Mouse (Mus musculus) embryonic facial prominence, embryonic 10.5 days (tissue): Measurements from ENCODE around the gene Ulk1. TPM values are rescaled to one million over a fixed set of nuclear protein-coding genes. Genes with fewer than 3 reads are reported as not detected.

Source experiments
- DNase-seq: peaks from one replicate; pipeline ENCODE4 v3.0.0-alpha.2; 2017; ENCODE audit warnings: low spot score
- H3K27ac ChIP-seq: fragments of 300-500 bp; sonication (generic); replicated peaks from 2 replicates; pipeline ENCODE4 v1.5.1; 2016; ENCODE audit warnings: mild to moderate bottlenecking
- H3K27me3 ChIP-seq: fragments of 300-500 bp; sonication (generic); replicated peaks from 2 replicates; pipeline ENCODE4 v1.6.1; 2016; ENCODE audit warnings: low read depth, mild to moderate bottlenecking; ENCODE audit not compliant: poor library complexity, severe bottlenecking
- H3K36me3 ChIP-seq: fragments of 300-500 bp; sonication (generic); replicated peaks from 2 replicates; pipeline ENCODE4 v1.6.1; 2016; ENCODE audit warnings: mild to moderate bottlenecking, moderate library complexity
- H3K4me1 ChIP-seq: fragments of 300-500 bp; sonication (generic); 2 replicates; pipeline ENCODE4 v1.6.1; 2016
- H3K4me3 ChIP-seq: fragments of 300-500 bp; sonication (generic); 2 replicates; pipeline ENCODE4 v1.5.1; 2016; ENCODE audit warnings: mild to moderate bottlenecking, moderate library complexity
- H3K9me3 ChIP-seq: fragments of 300-500 bp; sonication (generic); 2 replicates; pipeline ENCODE4 v1.6.1; 2016; ENCODE audit warnings: mild to moderate bottlenecking
- WGBS: fragments of 180-500 bp; shearing (Covaris S2); methylation state at CpG from one replicate; pipeline ENCODE4 v1.1.7; 2016; 5-methylcytosine and 5-hydroxymethylcytosine counted together
- polyA plus RNA-seq: library from polyadenylated mRNA; unstranded; fragments of >200 nt; fragmentation: Nextera tagmentation; extraction: Ambion mirVana; gene quantifications from 2 replicates; pipeline ENCODE4 v1.2.1, GENCODE M21; 2016

Ulk1 gene
- polyA plus RNA-seq, 1 experiment from 2014 or later = 27.4 TPM

DNA sequence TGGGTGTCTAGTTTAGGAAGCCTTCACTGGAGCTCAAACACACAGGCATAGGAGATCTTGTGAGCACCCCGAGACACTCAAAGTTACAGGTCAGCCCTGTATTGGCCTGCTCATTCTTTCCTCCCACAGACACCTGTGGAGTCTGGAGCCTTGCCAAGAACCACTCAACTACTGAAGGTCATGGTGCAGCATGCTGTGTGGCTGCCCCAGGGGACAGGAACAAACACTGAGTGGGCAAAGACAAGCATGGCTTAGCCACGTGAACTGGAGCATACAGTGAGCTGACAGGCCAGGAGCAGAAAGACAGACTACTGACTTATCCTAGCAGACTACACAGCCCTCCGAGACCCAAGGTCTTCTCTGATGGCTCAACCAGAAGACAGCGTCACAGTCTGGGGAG, 12.2 kb downstream of the Ulk1 start:
- no peak for DNase-seq
- WGBS = 92% methylated on average over 4 of the region's 4 CpGs
- no peak overlapping the region for H3K27ac ChIP-seq
- H3K4me1 ChIP-seq = no peaks in the 10 kb centered on the region; the same call in 1 of the 2 replicates
- H3K4me3 ChIP-seq = no peak overlapping the region
- no peaks in the 10 kb centered on the region for H3K9me3 ChIP-seq
- H3K36me3 ChIP-seq = peaks cover 100% of the 10 kb centered on the region
- H3K27me3 ChIP-seq = no peaks in the 10 kb centered on the region

DNA sequence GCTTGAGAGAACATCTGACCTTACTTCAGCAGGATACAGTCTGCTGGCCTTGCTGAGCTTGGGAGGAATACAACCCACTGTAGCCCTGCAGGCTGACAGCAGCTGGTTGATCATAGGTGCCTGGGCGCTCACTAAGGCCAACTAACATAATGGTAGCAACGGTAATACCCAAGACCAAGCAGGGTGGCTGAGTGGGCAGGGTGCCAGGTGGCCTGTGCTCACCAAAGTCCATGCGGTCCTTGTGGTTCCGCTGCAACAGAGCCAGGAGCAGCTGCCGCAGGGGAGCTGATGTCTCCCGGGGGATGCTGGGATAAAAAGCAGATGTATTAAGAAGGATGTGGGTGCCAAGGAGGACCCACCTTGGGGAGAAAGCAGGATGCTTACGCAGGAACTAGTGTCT, 15.5 kb downstream of the Ulk1 start:
- no peak for DNase-seq
- no peak overlapping the region for H3K27ac ChIP-seq
- no peak overlapping the region for H3K4me3 ChIP-seq
- H3K27me3 ChIP-seq = no peaks in the 10 kb centered on the region
- WGBS = 96% methylated on average over 7 of the region's 7 CpGs
- no peaks in the 10 kb centered on the region for H3K4me1 ChIP-seq
- peaks cover 100% of the 10 kb centered on the region for H3K36me3 ChIP-seq
- no peaks in the 10 kb centered on the region for H3K9me3 ChIP-seq

DNA sequence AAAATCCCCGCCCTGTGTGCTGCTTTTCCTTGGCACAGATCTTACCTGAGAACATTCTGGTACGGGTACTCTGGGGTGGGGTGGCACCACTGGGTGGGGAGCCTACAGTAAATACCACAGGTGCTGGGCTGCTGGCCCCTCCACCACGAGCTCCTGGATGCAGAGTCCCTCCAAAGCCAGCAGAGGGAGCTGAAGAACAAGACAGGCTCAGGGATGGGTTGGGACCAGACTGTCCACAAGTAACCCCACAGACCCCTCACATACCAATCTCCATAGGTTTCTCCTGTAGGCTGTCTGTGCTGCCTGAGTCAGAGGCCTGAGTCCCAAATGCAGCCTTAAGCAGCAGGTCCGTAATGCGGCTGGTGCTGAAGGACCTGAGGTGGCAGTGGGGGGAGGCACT, 21.2 kb downstream of the Ulk1 start:
- H3K9me3 ChIP-seq = no peaks in the 10 kb centered on the region
- peaks cover 95% of the 10 kb centered on the region for H3K36me3 ChIP-seq
- H3K4me3 ChIP-seq = no peak overlapping the region
- no peak overlapping the region for H3K27ac ChIP-seq
- 65% methylated on average over 5 of the region's 5 CpGs for WGBS
- DNase-seq = peak; percentile 53
- no peaks in the 10 kb centered on the region for H3K4me1 ChIP-seq
- H3K27me3 ChIP-seq = no peaks in the 10 kb centered on the region

DNA sequence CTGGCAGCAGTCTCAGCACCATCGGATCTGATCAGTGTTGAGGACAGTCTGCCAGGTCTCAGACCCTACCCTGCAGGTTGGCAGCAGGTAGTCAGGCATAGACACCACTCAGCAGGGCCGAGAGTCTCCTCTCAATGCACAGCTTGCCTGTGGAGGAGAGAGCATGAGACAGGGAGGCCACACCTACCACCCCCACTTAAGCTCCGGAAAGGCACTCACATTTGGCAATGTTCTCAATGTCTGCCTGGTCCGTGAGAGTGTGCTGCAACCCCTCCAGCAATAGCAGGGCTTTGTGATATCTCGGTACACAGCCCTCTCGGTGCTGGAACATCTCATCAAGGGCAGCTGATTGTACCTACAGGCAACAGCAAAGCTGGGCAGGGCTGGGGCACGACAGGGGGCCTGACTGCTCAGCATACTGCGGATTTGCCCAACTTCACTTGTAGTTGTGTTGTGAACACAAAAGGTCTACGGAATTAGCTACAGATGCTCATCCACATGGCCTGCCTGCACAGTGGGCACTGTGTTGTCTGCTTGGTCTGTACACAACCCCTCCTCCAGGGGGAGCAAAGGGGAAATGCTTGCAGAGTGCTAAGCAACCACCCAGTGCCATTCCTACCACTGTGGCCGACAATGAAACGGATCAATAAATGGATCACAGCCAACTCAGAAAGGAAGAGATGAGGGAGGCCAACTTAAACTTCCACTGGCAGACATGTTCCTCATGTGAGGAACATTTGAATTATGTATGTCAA, 23.6 kb downstream of the Ulk1 start:
- no peak overlapping the region for H3K4me3 ChIP-seq
- no peak for DNase-seq
- H3K36me3 ChIP-seq = peaks cover 71% of the 10 kb centered on the region
- H3K4me1 ChIP-seq = peaks cover under 1% of the 10 kb centered on the region; the same call in 1 of the 2 replicates
- no peak overlapping the region for H3K27ac ChIP-seq
- no peaks in the 10 kb centered on the region for H3K9me3 ChIP-seq
- H3K27me3 ChIP-seq = no peaks in the 10 kb centered on the region
- 89% methylated on average over 11 of the region's 11 CpGs for WGBS

DNA sequence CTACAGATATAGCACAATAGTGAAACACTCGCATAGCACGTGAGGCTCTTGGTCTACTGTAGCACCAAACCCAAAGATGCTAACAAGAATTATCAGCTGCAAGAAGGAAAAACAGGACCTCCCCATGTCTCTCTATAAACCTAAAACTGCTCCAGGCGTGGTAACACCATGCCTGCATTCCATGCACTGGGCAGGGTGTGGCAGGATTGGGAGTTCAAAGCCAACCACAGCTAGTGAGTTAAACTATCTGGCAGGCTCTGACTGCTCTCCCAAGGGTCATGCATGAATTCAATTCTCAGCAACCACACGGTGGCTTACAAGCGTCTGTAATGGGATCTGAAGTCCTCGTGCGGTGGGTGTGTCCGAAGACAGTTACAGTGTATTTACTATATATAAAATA, 26.7 kb downstream of the Ulk1 start:
- Histone ChIP-seq H3K27ac (no peak overlapping the region), H3K4me1 (peaks cover 27% of the 10 kb centered on the region), H3K9me3 (no peaks in the 10 kb centered on the region), H3K36me3 (peaks cover 48% of the 10 kb centered on the region), H3K27me3 (no peaks in the 10 kb centered on the region), H3K4me3 (no peak overlapping the region)
- no peak for DNase-seq
- WGBS = 78% methylated on average over 8 of the region's 8 CpGs

DNA sequence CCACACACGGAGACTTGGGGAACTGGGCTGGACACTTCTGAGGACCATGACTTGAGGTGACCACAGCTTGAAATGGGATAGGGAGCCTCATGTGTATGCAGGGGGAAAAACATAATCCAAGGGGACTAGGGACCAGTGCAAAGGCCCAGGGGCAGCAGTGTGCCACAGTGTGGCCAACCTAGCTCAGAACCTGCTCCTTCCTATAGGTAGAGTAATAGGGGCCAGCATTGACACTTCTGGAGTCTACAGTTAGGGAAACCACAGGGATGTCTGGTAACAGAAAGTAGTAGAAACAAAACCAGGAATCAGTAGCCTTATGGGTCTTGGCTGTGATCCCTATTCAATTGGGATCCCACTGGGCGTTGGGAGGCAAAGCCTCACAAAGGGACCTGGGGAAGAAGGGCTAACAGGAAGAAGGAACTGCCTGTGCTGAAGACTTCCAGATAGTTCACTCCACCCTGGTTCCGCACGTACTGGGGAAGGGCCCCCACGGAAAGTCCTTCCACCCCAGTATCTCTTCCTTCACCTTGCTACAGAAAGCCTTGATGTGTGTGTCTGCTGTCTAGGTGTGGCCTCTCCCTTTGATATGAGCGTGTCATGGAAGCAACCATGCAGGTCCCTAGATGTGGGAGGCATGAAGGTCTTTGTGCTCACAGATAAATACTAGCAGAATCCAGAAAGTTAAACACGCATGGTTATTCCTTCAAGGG, 28.2 kb downstream of the Ulk1 start:
- 0 out of 2 replicates have a peak overlapping the region, but pooled peaks have one; percentile 4 for H3K27ac ChIP-seq
- WGBS = 83% methylated on average over 7 of the region's 7 CpGs
- peaks cover 48% of the 10 kb centered on the region for H3K36me3 ChIP-seq
- H3K4me3 ChIP-seq = 0 out of 2 replicates have a peak overlapping the region, but pooled peaks have one; percentile 94
- peaks cover 27% of the 10 kb centered on the region for H3K4me1 ChIP-seq
- no peak for DNase-seq
- H3K9me3 ChIP-seq = no peaks in the 10 kb centered on the region
- no peaks in the 10 kb centered on the region for H3K27me3 ChIP-seq

DNA sequence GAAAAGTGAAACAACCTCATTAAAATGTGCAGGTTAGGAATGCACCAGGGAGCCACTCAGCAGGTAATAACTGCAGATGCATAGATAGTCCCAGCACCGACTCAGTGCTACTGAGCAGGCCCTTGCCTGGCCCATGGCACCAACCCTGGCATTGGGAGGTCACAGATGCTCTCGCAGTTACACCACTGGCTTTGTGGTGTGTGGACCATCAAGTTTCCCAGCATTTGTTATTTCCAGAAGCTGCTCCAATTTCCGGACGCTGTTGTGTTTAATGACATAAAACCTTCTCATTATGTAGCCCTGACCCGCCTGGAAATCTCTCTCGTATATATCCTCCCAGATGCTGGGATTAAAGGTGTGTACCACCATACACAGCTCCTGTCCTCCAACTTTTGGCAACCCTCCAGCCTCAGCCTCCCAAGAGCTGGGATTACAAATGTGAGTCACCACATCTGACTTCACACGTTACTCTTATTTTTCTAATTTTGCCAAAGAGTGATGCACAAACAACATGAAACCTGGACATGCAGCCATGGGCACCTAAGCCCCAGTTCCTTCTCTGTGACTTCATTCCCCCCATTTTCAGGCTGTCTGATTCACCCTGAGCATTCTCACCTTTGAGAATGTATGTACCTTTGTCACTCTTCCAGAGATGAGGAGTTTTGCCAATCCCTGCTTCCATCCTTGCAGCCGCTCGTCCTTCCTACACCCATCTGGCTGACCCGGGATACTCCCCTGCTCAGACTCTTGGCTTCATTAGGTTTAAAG, 29.0 kb downstream of the Ulk1 start:
- no peaks in the 10 kb centered on the region for H3K9me3 ChIP-seq
- peaks cover 48% of the 10 kb centered on the region for H3K36me3 ChIP-seq
- no peak for DNase-seq
- peak overlapping the region; percentile 88 for H3K27ac ChIP-seq
- peaks cover 27% of the 10 kb centered on the region for H3K4me1 ChIP-seq
- peak overlapping the region; percentile 94 for H3K4me3 ChIP-seq
- WGBS = 62% methylated on average over 10 of the region's 10 CpGs
- H3K27me3 ChIP-seq = no peaks in the 10 kb centered on the region

DNA sequence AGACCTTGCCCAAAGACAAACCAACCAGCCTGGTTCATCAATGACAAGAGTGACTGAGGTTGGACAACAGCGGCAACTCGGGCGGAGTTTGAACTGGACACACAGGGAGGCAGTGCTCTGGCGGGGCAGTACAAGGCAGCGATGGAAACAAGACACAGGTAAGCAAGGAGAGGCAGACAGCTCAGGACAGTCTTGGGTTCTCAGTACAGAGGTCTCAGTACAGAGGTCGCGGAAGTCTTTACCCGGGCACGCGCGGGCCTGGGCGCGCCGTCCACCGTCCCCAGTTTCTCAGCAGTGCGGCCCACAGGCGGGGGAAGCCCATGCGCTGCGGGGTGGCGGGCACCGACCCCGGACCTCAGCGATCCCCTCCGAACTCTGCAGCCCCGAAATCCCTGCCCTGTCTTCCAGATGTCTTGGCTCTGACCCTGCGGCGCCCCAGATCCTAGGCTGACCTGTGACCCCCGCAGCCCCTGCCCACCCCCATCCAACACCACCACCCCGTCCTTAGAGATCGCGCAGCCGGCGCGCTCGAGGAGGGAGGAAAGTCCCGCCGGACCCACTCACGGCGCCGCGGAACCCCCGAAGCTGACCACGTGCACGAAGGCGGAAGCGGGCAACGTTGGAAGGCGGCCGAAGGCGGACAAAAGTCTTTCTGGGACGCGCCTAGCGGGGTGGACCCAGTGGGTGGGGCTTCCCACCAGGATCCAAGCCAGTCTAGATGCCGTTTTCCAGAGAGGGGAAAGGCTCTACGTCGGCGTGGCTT, 29.7 kb downstream of the Ulk1 start, which contains the start of gene Pus1:
TSS of gene Pus1 (minus strand) at position 662 of the 763 bp plus-strand sequence.
- Histone ChIP-seq H3K36me3 (peaks cover 49% of the 10 kb centered on the region), H3K4me1 (peaks cover 27% of the 10 kb centered on the region), H3K27me3 (no peaks in the 10 kb centered on the region), H3K4me3 (peak within 1 kb of the TSS; percentile 94), H3K27ac (peak within 1 kb of the TSS; percentile 88), H3K9me3 (no peaks in the 10 kb centered on the region)
- under 1% methylated on average over 57 of the region's 57 CpGs for WGBS
- peak; percentile 91 for DNase-seq

DNA sequence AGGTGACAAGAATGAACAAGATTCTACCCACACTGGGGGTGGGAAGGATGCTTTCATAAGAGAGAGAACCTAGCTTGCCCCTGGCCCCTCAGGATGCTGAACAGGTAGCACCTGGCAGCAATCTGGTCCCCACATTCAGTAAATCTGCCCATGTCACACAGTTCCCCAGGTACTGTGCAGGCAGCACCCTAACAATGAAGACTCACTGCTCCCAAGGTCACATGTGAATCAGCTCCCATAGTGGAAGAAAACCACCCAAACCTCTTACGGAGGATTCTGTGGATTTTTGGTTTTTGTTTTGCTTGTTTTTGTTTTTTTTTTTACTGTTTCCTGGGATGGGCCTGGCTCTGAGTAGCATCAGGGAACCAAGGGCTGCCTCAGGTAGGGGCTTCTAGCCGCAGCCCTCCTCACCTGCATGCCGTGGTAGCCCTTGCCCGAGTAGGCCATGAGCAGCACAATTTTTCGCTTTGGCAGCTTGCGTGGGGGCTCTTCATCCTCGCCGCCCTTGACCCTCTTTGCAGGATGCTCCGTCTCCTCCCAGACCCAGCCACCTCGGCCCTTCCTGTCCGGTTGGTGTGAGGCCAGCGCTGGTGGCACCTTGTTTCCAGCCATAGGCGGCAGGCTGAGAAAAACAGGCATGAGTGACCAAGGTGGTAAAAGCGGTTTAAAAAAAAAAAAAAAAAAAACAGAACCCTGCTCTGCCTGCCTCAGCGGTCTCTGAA, 30.5 kb downstream of the Ulk1 start:
- Histone ChIP-seq H3K9me3 (no peaks in the 10 kb centered on the region), H3K4me3 (peak overlapping the region; percentile 94), H3K27ac (peak overlapping the region; percentile 88), H3K36me3 (peaks cover 51% of the 10 kb centered on the region), H3K27me3 (no peaks in the 10 kb centered on the region), H3K4me1 (peaks cover 27% of the 10 kb centered on the region)
- 23% methylated on average over 15 of the region's 15 CpGs for WGBS
- no peak for DNase-seq

DNA sequence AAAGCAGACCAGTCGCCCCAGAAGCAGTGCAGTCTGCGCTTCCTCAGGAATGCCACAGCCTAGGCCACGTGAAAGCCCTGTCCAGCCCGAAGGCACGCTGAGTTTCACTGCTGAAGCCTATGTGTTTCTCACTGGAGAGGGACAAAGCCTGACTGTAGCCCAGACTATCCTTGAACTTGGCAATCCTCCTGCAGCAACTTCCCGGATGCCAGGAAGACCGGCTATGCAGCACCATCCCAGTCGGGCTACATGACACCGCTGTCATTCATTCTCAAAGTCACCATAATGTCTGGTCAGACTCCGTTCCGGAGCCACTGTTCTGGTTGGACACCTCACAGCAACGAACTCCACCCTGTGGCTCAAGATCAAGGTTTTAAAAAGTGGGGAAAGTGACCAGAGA, 31.6 kb downstream of the Ulk1 start:
- WGBS = 92% methylated on average over 12 of the region's 12 CpGs
- no peak for DNase-seq
- Histone ChIP-seq H3K9me3 (no peaks in the 10 kb centered on the region), H3K4me3 (no peak overlapping the region), H3K27me3 (no peaks in the 10 kb centered on the region), H3K27ac (no peak overlapping the region), H3K36me3 (peaks cover 57% of the 10 kb centered on the region), H3K4me1 (peaks cover 27% of the 10 kb centered on the region)

DNA sequence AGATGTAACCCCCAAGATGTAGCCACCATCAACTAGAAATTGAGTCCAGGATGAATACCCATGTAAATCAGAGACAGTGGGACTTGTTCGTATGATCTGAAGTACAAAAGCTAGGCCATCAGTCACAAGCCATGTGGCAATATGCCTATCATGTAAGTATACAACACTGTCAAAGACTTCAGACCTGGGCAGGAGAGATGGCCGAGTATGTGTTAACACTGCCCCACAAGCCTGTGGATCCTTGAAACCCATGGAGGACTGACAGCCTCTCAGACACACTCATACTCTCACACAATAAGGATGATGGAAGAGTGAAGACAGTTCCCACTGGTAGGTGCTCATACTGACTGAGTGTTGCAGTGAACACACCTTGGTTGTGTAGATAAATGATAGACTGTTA, 33.8 kb downstream of the Ulk1 start:
- peaks cover 26% of the 10 kb centered on the region for H3K4me1 ChIP-seq
- no peaks in the 10 kb centered on the region for H3K9me3 ChIP-seq
- no peak overlapping the region for H3K4me3 ChIP-seq
- no peak for DNase-seq
- whole genome bisulfite sequencing = 90% methylated on average over 2 of the region's 2 CpGs
- no peaks in the 10 kb centered on the region for H3K27me3 ChIP-seq
- H3K27ac ChIP-seq = no peak overlapping the region
- H3K36me3 ChIP-seq = peaks cover 72% of the 10 kb centered on the region
